Mouse (Mus musculus): ENCODE data around the gene Atad2b.

DNA sequence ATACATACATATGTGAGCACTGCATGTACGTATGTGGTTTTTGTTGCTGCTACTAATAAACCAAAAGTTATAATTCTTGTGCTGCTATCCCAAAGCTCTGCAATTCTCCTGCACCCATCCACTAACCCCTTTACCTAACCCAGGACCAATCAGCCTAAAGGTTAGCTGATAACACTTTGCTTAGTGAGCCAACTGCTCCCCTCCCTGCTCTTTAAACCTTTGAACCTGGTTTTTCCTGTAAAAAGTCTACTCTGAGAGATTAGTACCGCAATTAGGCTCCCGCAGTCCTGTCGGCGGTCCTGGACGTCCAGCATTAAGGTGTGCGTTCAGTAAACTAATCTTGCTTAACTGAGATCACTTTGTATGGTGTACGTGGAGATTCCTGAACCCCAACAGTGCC is 41.5 kb upstream of the Atad2b start:
- TF ChIP-seq CTCF (IDR thresholded peaks at IDR 0.05; ENCODE audit: insufficient read depth, low read length) (no peak), POLR2A (IDR thresholded peaks at IDR 0.05; ENCODE audit: borderline replicate concordance, extremely low read depth, low read depth, low read length) (no peak)

All from lung, adult 2 months (tissue).